ENCODE assay signal across 1 mouse cellular context in the genomic region with DNA sequence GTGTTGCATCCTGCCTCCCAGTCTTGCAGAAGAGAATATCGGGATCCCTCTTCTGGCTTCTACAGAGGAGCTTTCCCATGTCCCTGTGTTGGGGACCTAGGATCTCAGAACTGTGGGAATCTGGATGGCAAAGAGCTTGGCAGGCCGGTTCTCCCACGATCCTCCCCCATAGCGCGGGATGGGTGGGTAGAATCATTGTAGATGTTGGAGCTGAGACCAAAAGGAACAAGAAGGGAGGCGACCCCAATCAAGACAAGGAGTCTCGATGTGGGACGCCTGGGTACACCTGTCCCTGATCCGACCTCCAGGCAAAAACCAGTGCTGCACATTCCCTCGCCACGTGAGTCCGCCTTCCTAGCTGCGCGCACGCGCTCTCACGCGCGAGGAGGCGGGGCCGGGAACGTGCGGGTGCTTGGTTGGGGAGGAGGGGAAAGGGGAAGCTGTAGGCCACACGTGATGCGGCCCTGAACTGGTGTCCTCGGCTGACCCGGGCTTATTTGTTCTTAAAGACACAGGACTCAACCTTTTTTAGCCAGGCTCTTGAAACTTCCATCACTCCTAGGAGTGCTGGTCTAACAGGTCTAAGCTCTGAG.
TF ChIP-seq lines count a peak whose summit lies in the region.

No protein-coding gene starts in this region.

TF ChIP-seq in C2C12, 6 proteins besides CTCF, POLR2A, EP300 and RAD21:
- TF ChIP-seq CEBPB (IDR thresholded peaks at IDR 0.05; ENCODE audit: low read depth) (no peak), MYOG (IDR thresholded peaks at IDR 0.05; ENCODE audit: control insufficient read depth, extremely low read depth, insufficient read length) (no peak), MAX (IDR thresholded peaks at IDR 0.05) (peak; percentile 72), FOSL1 (IDR thresholded peaks at IDR 0.05; ENCODE audit: insufficient read depth, low read length, poor library complexity, severe bottlenecking) (no peak), USF1 (IDR thresholded peaks at IDR 0.05; ENCODE audit: low read depth) (peak; percentile 87), MYOD1 (IDR thresholded peaks at IDR 0.05; ENCODE audit: control insufficient read depth, insufficient read length, low read depth) (no peak)
